Mouse (Mus musculus) hematopoietic stem cell, adult 5-6 weeks (primary cell): Measurements from ENCODE around the gene Vmn1r174. TPM values are rescaled to one million over a fixed set of nuclear protein-coding genes. Genes with fewer than 3 reads are reported as not detected.
"Not testable (repeated sequence)": the region's sequence is repeated elsewhere in the genome, so short reads cannot be mapped to it uniquely, and the experiment has no call there.

Experiments used
- ATAC-seq, 2 experiments: fragments of 125-278 bp in 1 of 2; replicated peaks in 1 of 2; 2 replicates each; pipeline ENCODE4 v1.8.0; 2016 to 2017; ENCODE audit warnings: inconsistent platforms in 2 of 2, mild to moderate bottlenecking in 2 of 2, moderate number of reproducible peaks in 2 of 2, low read depth in 1 of 2, moderate TSS enrichment in 1 of 2; ENCODE audit not compliant: low FRiP score in 2 of 2, poor library complexity in 2 of 2, severe bottlenecking in 2 of 2, insufficient read depth in 1 of 2, low TSS enrichment in 1 of 2
- total RNA-seq: library from RNA; stranded (forward); fragments of 172-1452, 232-1000 nt; gene quantifications from 2 replicates; pipeline ENCODE4 v1.2.3, GENCODE M21; 2017

Vmn1r174 gene
- total RNA-seq, result not detected in 2 replicates

GRCm38 (mm10) chr7:23751970-23752369, at the start of gene Vmn1r174:
Gene Vmn1r174 (plus strand): TSS chr7:23752270.
- not testable (repeated sequence) for ATAC-seq

DNA sequence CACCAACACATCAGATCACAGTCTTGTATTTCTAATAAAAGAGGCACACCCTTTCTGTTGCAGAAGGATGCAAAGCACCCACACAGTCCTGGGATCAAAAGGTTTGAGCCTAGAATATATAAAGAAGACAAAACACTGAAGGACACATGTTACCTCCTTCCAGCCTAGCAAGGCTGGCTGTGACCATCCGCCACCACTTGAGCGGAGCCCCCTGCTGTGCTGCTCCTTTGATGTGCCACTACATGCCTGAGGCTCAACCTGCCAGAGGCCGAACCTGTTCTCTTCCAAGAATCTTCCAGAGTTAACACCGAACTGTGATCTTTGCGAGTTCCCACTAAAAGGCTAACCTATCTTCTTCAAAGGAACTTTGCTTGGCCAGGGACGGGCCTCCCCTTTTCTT, 32.5 kb downstream of the Vmn1r174 start:
- ATAC-seq, result no peak

GRCm38 (mm10) chr7:23810543-23810942, 58.5 kb downstream of the Vmn1r174 start, which contains the start of gene Vmn1r175:
Gene Vmn1r175 (minus strand): TSS chr7:23810643.
- ATAC-seq, result not testable (repeated sequence)

Other genes starting within 250 kb of the Vmn1r174 start
- not detected in 2 replicates for gene Vmn1r167, start 245.1 kb upstream of the Vmn1r174 start, total RNA-seq
- gene Vmn1r168, start 212.5 kb upstream of the Vmn1r174 start, total RNA-seq, result not detected in 2 replicates
- gene Vmn1r169, start 176.7 kb upstream of the Vmn1r174 start, total RNA-seq, result not detected in 2 replicates
- not detected in 2 replicates for gene Vmn1r170, start 146.1 kb upstream of the Vmn1r174 start, total RNA-seq
- gene Vmn1r171, start 121.5 kb upstream of the Vmn1r174 start, total RNA-seq, result not detected in 2 replicates
- not detected in 2 replicates for gene Vmn1r172, start 94.0 kb upstream of the Vmn1r174 start, total RNA-seq
- gene Vmn1r173, start 51.6 kb upstream of the Vmn1r174 start, total RNA-seq, result not detected in 2 replicates
- not detected in 2 replicates for gene Vmn1r175, start 58.4 kb downstream of the Vmn1r174 start, total RNA-seq
- gene Vmn1r176, start 85.1 kb downstream of the Vmn1r174 start, total RNA-seq, result not detected in 2 replicates
- not detected in 2 replicates for gene Vmn1r177, start 114.2 kb downstream of the Vmn1r174 start, total RNA-seq
- not detected in 2 replicates for gene Vmn1r178, start 139.7 kb downstream of the Vmn1r174 start, total RNA-seq
- not detected in 2 replicates for gene Vmn1r179, start 174.7 kb downstream of the Vmn1r174 start, total RNA-seq
- gene Vmn1r180, start 198.4 kb downstream of the Vmn1r174 start, total RNA-seq, result not detected in 2 replicates
- gene Vmn1r181, start 222.3 kb downstream of the Vmn1r174 start, total RNA-seq, result not detected in 2 replicates
- gene V1rd19, start 249.4 kb downstream of the Vmn1r174 start, total RNA-seq, result not detected in 2 replicates